Mouse (Mus musculus) adrenal gland, postnatal 36 days (tissue): Measurements from ENCODE around the gene Plekhg1. TPM values are rescaled to one million over a fixed set of nuclear protein-coding genes. Genes with fewer than 3 reads are reported as not detected.

Experiments used
- DNase-seq, 2 experiments: peaks; one replicate each; pipeline ENCODE4 v3.0.0; 2021; ENCODE audit warnings: mixed read lengths in 1 of 2
- total RNA-seq, 2 experiments: library from RNA; stranded (reverse); gene quantifications; 2 replicates each; pipeline ENCODE4 v1.2.3; 2021

Gene Plekhg1
- total RNA-seq, 2 experiments from 2014 or later = 5.5 to 7.7 TPM

DNA sequence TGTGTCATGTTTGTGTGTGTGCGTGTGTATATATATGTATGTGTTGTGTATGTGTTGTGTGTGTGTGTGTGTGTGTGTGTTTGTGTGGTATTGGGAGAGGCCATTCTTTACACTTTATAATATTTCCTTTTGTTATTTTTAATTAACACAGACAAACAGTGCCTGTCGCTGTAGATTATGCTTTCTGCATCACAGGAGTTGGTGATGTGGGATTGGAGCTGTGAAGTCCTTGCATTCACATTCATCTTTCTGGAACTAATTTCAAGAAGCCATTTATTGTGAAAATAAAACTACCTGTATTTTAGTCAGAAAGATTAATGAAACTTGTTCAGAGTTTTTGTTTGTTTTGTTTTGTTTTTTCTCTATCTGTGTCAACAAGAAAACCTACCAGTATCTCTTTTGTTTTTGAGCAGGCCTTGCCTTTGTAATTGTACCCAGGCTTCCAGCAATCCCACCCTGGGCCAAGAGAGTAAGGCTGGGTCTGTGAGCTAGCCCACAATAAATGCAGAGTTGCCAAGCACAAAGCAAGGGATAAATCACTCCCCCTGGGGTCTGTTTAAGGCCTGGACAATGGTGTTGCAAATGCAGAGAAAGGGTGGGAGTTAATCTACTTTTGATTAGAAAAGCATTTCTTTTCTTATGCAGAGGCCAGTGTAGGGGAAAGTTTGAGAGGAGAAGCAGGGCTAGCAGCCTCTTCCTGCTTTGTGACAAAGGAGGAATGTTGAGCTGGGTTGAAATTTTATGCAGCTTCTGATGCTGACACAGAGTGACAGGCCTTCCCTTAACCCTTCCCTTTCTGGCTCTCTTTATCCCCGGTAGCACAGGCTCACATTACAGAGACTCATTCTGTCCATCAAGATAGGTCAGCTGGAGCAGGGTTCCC lies 151.5 kb downstream of the Plekhg1 start:
- DNase-seq = no peak

DNA sequence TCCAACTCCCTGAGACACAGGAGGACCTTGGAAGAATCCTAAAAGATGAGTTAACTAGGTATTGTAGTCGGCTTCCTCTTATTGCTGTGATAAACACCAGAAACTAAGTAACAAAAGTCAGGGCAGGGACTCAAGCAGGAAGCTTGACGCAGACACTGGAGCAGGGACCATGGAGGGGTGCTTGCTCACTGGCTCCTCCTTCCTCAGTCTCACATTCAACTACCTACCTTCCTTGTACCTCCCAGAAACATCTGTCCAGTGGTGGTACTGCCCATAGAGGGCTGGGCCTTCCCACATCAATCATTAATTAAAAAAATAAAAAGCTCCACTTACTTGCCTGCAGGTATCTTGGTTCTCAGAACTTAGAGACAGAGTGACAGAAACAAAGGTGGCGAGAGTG lies 152.2 kb downstream of the Plekhg1 start:
- no peak for DNase-seq

DNA sequence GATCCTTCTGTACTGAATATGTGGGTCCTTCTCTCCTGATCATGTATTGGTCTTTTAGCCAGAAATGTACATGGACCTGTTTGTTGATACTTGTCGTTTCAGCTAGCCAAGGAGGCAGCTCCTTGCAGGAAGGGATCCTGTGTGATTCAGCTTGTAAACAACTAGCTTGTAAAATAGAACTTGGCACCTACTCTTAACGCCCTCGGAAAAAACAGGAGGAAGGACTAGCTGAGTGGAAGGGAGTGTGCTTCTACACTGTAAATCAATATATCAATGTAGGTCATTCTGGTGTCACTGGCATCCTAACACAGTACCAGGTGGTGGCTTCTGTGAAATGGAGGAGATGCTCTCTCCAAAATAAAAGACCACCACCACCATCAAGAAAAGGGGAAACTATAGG lies 157.9 kb downstream of the Plekhg1 start:
- DNase-seq = no peak

DNA sequence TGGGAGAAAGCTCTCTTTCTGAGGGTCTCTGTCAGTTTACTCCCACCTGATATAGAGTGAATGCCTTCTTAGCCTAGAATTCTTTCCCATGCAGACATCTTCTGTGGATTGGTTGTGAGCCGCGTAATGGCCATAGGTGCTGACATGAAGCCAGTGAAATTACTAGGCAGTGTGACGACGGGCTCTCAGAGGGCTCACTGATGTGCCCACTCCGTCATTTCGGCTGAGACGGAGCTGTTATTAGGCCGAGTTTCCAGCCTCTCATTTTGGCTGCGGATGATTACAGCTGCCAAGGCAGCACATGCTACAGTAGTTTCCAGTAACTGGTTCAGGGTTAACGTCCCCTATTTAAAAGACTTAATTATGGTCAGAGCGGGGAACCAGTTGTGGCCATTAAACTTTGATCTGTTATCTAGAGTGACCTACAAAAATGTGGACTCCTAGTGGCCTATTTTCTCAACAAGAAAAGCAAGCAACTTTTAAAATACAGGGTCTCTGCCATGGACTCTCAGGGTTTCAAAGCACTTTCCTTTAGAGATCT lies 160.3 kb downstream of the Plekhg1 start:
- DNase-seq = no peak

DNA sequence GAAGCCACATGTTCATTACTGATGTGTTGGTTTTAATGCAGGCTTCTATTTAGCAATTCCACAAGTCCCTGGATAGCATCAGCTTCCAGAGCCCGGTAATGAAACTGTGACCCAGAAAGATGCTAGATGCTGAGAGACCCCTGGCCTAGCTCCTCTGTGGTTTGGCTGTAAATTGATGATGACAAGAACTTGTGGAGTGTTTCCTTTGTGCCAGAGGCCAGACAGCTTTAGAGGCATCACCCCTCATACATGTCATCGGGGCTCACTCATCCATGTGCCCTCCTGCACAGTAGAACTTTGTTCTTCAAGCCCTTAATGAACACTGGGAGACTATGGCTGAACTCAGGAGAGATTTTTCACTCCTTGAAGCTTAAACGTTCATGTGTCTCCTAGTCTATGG lies 165.6 kb downstream of the Plekhg1 start:
- no peak for DNase-seq

DNA sequence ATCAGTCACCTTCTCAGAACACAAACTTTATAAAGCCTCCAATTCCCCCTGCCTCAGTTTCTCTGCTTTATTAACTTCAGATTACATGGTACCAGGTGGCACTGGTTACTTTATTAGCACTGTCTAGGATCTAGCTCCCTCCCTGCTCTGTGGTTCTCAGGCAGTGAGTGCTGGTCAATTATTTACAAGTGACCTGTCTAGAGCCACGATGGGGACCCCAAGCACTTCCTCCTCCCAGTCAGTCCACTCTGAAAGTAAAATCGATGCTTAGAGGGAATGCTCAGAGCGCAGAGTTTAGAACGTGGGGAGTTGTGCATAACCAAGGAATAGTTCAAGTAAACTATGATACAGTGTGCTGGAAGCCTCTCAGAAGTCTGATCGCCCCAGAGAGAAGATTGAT lies 173.9 kb downstream of the Plekhg1 start:
- DNase-seq = no peak

DNA sequence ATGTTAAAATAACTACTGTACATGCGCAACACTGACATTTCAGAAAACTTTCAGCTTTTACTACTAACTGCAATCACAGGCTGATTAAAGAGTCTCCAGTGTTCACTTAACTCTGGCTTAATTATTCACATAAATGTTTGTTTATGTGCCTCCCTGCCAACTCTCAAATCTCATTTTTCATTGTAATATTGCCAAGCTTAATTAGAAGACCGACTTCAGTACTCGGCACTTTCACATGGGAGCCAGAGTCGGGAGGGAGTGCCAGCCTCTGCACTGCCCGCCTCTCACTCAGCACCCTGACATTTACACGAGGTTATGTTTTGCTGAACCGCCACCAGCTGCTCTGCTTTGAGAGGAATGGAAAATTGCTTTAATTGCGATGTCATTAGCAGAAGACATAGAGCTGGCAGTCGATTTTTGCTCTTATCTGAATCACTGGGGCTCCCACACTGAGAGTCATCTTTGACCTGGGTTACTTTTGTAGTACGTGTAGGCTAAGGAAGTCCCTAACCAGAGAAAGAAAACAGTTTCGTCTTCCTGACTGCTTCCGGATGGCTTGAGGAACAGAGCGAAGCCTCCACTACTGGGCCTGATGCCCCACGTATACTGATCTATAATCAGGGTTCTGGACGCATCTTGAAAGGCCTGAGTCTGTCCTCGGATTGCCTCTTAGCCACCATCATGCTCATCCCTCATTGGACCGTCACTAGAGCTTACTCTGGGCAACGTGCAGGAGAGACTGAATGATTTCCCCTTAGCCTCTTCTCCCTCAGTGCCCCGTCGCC lies 180.4 kb downstream of the Plekhg1 start:
- peak in 1 of 2 experiments; percentile 5 for DNase-seq

DNA sequence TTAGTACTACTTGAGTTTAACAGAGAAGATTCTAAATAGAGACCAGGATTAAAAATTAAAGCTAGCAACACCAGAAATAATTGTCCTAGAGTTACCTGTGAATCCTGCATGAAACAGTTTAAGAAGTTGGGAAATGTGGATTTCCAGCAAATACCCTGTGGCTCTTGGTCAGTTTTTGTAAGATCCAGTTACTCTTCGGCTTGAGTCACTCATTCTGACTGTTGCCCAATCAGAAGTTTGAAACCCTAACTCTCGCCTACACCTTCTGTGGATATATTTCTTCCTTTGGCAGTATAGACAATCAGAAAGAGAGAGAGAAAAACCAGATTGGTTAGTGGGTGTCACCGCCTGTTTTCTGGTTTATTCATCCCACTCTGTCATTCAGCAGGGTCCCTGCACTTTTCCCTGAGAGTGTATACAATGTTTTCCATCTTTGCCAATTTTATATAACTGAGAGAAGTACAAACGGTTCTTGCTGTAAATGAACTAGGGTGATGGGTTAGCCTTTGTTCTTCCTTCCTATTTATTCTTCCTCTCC lies 187.9 kb downstream of the Plekhg1 start:
- no peak for DNase-seq

DNA sequence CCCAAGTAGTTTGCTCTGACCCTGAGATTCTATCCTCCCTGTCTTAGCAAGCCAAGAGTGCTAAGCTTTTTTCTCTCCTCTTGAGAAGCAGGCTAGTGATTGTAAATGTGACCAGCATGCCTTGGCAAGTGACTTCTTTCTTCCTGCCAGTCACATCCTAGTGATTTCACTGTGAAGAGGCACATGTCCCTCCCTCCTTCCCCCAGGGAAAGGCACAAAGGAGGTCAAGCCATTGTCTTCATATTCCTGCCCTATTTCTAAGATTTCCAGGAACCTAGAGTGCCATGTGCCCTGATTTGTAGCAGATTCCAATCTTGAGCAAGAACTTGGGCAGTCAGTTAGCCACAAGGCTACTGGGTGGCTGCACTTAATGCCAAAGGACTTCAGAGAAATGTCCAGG lies 191.7 kb downstream of the Plekhg1 start:
- DNase-seq = no peak

DNA sequence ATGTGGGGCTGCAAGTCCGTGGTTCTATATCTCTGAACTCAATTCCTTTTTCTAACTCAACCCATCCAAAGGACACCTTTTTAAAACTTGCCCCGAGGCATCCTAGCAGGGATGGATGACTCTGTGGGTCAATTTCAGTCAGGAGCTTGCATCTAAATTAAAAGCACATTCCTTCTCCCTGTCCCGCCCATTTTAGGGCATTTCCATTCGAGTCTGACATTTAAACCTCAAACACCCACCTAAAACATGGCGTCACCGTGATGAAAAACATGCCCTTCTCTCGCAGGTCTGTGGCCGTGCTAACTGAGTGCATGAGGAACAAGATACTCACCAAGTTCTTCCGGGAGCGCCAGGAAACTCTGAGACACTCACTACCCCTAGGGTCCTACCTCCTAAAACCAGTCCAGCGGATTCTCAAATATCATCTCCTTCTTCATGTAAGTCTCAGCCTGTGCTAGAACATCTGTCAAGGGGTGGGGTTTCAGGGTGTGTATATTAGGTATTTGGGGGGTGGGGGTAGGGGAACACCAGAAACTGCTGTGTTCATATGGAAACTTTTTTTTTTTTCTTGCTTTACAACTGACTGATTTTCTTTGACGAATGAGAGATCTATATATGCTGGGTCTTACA lies 193.3 kb downstream of the Plekhg1 start:
- DNase-seq = no peak

DNA sequence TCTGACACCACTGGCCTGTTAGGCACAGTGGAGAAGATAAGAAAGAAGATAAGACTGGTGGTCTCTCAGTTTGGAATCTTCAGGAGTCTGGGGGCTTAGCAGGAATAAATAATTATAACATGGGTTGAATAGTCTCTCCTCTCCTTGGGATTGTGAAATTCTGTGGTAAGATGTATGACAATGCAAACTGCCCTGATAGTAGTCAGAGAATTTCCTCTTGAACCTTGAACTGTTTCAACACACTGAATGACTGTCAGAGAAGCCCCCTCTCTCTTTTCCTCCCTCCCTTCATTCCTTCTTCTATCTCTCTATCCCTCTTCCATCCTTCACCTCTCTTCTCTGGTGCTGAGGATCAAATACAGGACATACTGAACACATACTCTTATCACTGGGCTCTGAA lies 196.7 kb downstream of the Plekhg1 start:
- DNase-seq = no peak

DNA sequence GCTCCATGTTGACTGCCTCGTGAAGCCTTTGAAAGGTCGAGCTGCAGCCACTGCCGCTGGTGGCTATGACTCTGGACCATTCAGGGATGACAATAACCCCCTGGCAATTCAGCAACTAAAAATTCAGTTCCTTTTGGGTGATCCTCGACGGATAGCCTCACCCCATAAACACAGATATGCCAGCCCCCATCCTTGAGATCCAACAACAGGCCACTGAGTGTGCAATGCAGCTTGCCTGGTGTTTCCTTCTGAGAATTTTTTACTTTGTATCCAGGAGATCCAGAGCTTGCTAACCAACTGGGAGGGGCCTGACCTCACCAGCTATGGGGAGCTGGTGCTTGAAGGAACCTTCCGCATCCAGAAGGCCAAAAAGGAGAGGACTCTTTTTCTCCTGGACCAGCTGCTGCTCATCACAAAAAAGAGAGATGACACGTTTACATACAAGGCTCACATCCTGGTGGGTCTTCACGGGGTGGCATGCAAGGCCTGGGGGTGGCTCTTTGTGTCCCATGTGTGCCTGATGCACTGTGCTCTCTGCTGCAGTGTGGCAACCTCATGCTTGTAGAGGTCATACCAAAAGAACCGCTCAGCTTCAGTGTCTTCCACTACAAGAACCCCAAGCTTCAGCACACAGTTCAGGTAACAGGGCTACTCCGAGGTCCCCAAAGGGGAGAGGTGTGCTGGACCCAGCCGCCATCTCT lies 199.9 kb downstream of the Plekhg1 start:
- DNase-seq = no peak

DNA sequence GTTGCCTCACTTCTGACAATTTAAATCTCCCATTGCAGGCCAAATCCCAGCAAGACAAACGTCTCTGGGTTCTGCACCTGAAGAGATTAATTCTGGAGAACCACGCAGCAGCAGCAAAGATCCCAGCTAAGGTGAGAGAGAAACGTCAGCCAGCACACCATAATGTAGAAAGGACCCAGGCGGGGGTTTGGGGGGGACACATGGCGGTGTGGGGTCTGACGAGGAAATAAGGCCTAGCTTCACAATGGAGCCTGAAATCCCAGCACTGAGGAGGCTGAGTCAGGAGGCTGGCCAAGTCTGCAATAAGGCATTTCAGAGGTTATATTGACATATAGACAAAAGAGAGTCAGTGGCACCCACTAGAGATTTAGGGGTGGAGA lies 200.4 kb downstream of the Plekhg1 start:
- DNase-seq = no peak

DNA sequence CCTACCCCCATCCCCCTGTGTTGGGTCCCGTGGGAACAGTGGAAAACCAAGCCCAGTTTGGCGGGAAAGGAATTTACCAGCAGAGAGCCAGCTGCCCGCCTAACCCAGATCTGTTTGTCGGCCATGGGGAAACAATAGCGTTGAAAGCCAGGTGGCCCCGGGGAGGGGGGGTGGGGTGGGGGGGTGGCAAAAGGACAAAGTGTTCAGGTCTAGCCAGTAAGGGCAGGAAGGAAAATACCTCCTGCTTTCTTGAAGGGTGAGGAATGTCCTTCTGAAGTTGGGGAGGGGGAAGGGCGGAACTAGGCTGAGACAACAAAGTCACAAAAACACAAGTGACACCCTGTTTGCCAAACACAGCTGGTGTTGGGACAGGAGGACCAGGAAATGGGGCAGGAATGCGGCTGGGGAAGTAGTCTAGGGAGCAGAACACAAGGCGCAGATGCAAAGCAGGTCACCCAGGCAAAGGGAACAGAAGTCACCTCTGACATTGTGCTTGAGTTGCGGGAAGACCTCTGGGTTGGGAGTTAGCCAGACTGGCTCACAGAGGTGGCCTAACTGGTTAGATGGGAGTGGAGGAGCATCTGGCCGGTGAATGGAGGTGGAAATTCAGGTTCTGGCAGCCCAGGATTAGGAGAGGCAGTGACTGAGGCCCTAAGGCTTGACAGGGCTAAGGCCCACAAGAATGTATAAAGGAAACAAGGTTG lies 201.0 kb downstream of the Plekhg1 start:
- DNase-seq = peak in 1 of 2 experiments; percentile 10

DNA sequence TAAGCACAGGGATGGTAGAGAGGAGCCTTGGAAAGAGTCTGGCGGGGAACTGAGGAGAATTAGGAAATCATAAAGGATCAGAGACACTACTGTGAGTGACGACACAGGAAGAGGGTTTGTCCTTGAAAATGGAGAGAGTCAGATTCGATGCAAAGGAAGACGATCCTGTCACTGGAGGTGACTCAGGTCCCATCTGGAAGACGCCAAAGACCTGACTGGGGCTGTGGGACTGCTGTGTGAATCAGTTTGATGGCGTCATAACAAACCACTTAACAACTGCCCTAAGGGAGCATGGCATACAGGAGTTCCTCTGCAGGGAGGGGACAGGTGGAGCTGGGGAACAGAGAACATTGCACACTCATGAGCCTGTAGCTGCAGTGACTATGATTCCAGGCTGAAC lies 202.1 kb downstream of the Plekhg1 start:
- DNase-seq = no peak

DNA sequence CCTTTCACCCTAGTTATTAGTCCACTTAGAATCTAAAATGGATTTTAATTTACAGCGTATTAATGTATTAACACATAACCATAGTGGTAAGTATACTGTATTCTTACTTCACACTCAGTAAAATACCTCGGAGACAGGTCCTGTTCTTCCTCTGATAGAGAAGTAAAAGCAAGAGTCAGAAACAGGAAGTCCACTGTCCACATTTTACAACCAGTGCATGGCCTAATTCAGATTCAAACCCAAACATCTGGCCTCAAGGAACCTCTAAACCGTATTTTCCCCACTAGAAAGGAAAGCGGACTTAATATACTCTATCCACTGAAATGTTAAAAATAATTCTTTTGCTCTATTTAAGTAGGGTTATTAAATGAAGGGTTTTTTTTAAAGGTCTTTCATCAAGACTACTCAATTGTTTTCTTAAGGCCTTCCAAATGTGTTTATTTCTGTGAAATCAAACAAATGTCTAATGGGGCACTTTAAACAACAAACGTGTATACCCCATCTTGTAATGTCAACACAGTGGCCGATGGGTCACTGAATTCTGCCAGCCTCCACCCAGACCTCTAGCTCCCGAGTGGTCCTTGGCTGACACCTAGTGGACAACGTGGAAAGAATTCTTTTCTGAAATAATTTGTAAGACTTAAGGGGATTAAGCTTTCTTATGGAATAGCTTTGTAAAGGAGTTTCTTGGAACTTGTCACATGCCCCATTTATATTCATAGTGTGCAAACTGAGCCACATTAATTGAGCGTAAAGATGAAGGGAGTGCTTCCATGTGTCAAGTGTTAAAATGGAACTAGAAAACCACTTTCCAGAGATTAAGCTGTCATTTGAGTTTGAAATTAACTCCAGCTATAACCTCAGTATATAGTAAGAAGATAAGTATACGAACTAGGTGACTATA lies 203.6 kb downstream of the Plekhg1 start:
- DNase-seq = peak; percentile 66 to 82

DNA sequence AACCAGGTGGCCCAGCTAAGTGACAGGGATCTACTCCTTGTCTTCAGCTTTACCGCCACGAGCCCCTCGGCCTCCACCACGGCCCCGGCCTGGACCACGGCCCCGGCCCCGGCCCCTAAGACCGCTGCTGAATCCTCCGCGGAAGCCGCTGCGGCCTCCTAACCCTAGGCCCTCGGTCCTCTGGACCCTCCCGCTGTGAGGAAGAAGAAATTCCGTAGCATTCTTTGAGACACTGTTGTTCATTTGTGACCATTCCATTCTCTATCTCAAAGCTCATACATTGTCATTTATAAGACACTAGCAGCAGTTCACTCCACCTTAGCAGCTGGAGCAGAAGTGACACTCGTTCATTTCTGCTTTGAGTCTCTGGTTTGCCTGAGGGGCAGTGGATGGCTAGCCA lies 206.7 kb downstream of the Plekhg1 start:
- no peak for DNase-seq

DNA sequence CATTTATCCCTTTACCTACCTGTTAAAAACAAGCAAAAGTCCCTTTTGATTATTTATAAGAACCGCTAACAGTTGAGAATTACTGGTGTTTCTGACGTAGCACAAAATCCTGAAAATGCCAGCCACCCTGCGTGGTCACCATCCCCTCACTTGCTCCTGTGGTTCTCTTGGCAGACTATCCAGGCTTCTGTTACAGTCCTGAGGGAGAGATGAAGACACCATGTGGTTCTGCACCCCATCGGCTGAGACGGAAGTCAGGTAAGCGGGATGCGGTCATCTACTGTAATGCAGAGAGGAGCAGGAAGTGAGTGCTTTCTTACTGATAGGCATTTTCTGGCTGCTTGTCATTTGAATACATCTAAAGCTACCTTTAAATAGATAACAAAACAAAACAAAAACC lies 207.2 kb downstream of the Plekhg1 start:
- DNase-seq = no peak

DNA sequence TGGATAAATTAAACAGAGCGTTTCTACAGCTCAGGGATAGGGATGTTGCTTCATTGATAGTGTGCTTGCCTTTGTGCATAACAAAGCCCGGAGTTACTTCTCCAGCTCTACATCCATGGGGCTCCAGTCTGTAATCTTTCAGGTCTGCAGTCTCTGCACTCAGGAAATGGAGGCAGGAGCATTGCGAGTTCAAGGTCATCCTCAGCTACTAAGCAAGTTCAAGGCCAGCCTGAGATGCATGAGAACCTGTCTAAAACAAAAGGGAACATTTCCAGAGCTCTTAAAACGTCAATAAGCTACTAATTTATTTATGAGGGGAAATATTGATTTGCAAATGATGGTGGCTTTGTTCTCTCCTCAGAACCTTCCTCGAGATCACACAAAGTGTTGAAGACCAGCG lies 209.1 kb downstream of the Plekhg1 start:
- DNase-seq = no peak

DNA sequence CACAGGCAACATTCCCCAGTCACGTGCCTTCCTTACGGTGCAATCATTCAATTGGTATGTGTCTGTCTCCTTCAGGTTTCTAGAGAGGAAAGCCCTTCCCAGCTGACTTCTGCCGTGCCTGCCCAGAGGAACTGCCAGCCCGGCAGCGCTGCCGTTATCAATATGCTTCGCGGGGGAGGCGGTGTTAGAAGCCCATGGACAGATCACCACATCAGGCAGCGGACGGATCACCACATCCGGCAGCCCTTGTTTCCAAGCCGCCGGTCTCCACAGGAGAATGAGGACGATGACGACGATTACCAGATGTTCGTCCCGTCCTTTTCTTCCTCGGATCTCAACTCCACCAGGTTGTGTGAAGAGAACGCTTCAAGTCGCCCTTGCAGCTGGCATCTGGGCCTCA lies 216.3 kb downstream of the Plekhg1 start:
- DNase-seq = no peak
